Mouse (Mus musculus) kidney, embryonic 16.5 days (tissue): ENCODE data around the gene Mtmr2. TPM values are rescaled to one million over a fixed set of nuclear protein-coding genes. Genes with fewer than 3 reads are reported as not detected.

ENCODE experiments used
- ATAC-seq: fragments of 200-750 bp; cut with Nextera tagmentation; 2 replicates; pipeline ENCODE4 v1.8.0; 2017; ENCODE audit warnings: moderate TSS enrichment; ENCODE audit not compliant: low FRiP score, low TSS enrichment
- H3K27ac ChIP-seq: fragments of 300-500 bp; sonication (generic); 2 replicates; pipeline ENCODE4 v1.5.1; 2014; ENCODE audit warnings: low read length
- H3K27me3 ChIP-seq: fragments of 300-500 bp; sonication (generic); 2 replicates; pipeline ENCODE4 v1.6.1; 2014; ENCODE audit warnings: low read length, control low read depth, mixed read lengths; ENCODE audit not compliant: insufficient read depth
- H3K36me3 ChIP-seq: fragments of 300-500 bp; sonication (generic); 2 replicates; pipeline ENCODE4 v1.6.1; 2014; ENCODE audit warnings: low read length, control low read depth, mixed read lengths; ENCODE audit not compliant: insufficient read depth
- H3K4me1 ChIP-seq: fragments of 300-500 bp; sonication (generic); 2 replicates; pipeline ENCODE4 v1.6.1; 2014; ENCODE audit warnings: low read length, control low read depth, mixed read lengths; ENCODE audit not compliant: insufficient read depth
- H3K4me2 ChIP-seq: fragments of 300-500 bp; sonication (generic); replicated peaks from 2 replicates; pipeline ENCODE4 v1.6.1; 2014; ENCODE audit warnings: low read depth, low read length
- H3K4me3 ChIP-seq: fragments of 300-500 bp; sonication (generic); 2 replicates; pipeline ENCODE4 v1.5.1; 2014; ENCODE audit warnings: mild to moderate bottlenecking, low read length
- H3K9ac ChIP-seq: fragments of 300-500 bp; sonication (generic); replicated peaks from 2 replicates; pipeline ENCODE4 v1.6.1; 2014; ENCODE audit warnings: low read length
- H3K9me3 ChIP-seq: fragments of 300-500 bp; sonication (generic); 2 replicates; pipeline ENCODE4 v1.6.1; 2016; ENCODE audit warnings: low read length, control low read depth
- WGBS: fragments of 180-500 bp; shearing (Covaris S2); extraction: QIAGEN DNeasy Blood & Tissue Kit; methylation state at CpG from one replicate; pipeline ENCODE4 v1.1.7; 2014; 5-methylcytosine and 5-hydroxymethylcytosine counted together
- polyA plus RNA-seq: library from polyadenylated mRNA; unstranded; fragments of >200 nt; fragmentation: Nextera tagmentation; extraction: Ambion mirVana; gene quantifications from 2 replicates; pipeline ENCODE4 v1.2.1, GENCODE M21; 2015

The Mtmr2 gene
- polyA plus RNA-seq, 1 experiment from 2014 or later, result 87.7 TPM

DNA sequence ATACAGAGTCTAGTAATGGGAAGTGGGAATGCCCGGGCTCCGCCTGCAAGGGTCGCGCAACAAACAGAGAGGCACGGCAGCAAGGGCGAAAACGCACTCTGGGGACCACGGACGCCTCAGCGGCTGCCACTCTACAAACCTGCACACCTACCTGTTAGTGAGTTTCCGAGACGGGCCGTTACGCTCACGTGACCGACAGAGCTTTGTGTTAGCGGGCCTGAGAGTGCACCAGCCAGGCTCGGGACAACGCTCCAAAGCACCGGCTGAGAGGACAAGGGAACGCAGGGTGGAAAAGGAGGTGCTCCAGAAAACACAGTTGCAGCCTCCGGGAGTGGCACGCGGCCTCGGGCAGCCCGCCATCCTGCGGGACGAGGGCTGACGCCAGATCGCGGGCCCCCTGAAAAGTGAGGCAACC is 78.2 kb downstream of the Mtmr2 start:
- H3K4me1 ChIP-seq, result peaks cover 26% of the 10 kb centered on the region
- peak; percentile 27 for ATAC-seq
- no peaks in the 10 kb centered on the region for H3K9me3 ChIP-seq
- H3K4me2 ChIP-seq, result peak overlapping the region; percentile 87
- H3K36me3 ChIP-seq, result peaks cover 9% of the 10 kb centered on the region
- peak overlapping the region; percentile 85 for H3K4me3 ChIP-seq
- H3K27me3 ChIP-seq, result no peaks in the 10 kb centered on the region
- H3K9ac ChIP-seq, result peak overlapping the region; percentile 97
- peak overlapping the region; percentile 99 for H3K27ac ChIP-seq
- under 1% methylated on average over 31 of the region's 31 CpGs for WGBS

DNA sequence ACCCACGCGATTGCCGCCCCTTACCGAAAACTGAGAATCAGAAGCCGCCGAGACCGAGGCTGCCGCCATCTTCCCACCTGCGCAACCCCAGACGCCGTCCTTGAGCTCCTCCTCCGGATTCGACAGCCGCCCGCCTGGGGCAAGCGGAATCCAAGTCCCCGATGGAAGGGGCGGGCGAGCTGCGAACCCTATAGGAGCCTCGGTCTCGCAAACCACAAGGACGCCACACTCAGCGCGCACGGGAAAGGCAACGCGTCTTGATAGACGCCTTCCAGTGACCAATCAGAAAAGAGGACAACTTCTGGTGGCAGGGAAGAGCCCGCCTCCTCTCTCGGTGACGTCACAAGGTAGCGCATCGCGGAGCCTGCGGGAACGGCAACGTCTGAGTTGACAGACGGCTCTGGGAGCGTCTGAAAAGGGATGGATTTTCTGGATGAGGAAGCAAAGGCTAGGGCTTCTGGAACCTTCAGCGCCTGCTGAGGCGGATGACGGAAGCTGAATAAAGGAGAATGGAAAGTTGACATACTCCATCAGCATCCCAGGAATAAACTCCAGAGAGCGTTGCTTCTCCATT is 78.7 kb downstream of the Mtmr2 start, which contains the start of gene Cep57:
Gene Cep57, minus strand, starts transcription at position 276 of the 574 bp plus-strand sequence.
- peak; percentile 94 for ATAC-seq
- no peaks in the 10 kb centered on the region for H3K9me3 ChIP-seq
- peak within 1 kb of the TSS; percentile 87 for H3K4me2 ChIP-seq
- H3K4me3 ChIP-seq, result peak within 1 kb of the TSS; percentile 85
- no peaks in the 10 kb centered on the region for H3K27me3 ChIP-seq
- H3K36me3 ChIP-seq, result peaks cover 14% of the 10 kb centered on the region
- peak within 1 kb of the TSS; percentile 97 for H3K9ac ChIP-seq
- H3K4me1 ChIP-seq, result peaks cover 26% of the 10 kb centered on the region
- WGBS, result under 1% methylated on average over 44 of the region's 44 CpGs
- peak within 1 kb of the TSS; percentile 99 for H3K27ac ChIP-seq

DNA sequence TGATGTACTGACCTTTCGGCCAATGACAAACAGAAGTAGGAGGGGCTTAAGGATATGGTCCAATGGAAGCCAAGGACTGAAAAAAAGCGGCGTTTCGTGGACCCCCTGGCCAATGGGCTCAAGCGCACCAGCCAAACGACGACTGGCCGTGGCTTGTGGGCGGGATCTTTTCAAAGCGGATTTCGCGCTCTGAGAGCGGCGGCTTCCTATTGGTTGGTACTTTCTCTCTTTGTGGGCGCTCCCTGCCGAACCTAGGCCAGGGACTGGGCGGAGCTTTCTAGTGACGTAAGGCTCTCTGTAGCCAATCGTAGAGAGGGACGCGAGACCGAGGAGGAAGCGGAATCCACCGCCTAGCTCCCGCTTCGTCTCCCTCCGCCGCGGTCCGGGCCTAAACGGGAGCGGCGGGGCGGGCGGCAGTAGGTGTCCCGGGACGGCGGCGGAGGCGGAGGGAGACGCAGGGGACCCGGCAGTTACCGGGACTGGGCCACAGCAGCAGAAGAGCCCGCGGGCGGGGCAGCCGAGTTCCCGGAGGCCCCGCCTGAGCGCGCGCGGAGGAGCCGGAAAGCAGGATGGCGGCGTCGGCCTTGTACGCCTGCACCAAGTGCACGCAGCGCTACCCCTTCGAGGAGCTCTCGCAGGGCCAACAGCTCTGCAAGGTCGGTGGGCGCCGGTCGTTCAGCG is 79.3 kb downstream of the Mtmr2 start, which contains the start of gene Fam76b:
Gene Fam76b, plus strand, starts transcription at position 311 of the 681 bp plus-strand sequence.
- Histone ChIP-seq H3K27me3 (no peaks in the 10 kb centered on the region), H3K4me3 (peak within 1 kb of the TSS; percentile 85), H3K4me1 (peaks cover 26% of the 10 kb centered on the region), H3K36me3 (peaks cover 14% of the 10 kb centered on the region), H3K4me2 (peak within 1 kb of the TSS; percentile 87), H3K9me3 (no peaks in the 10 kb centered on the region), H3K27ac (peak within 1 kb of the TSS; percentile 99), H3K9ac (peak within 1 kb of the TSS; percentile 97)
- peak; percentile 96 for ATAC-seq
- 0% methylated on average over 66 of the region's 67 CpGs for WGBS

GRCm38 (mm10) chr9:13828087-13828441 is 79.9 kb downstream of the Mtmr2 start:
- H3K4me1 ChIP-seq, result peaks cover 26% of the 10 kb centered on the region

GRCm38 (mm10) chr9:13835256-13835655 is 87.0 kb downstream of the Mtmr2 start:
- no peak for ATAC-seq
- Histone ChIP-seq H3K9me3 (no peaks in the 10 kb centered on the region), H3K4me2 (no peak overlapping the region), H3K9ac (no peak overlapping the region), H3K27ac (no peak overlapping the region), H3K27me3 (no peaks in the 10 kb centered on the region), H3K4me1 (no peaks in the 10 kb centered on the region), H3K36me3 (peaks cover 56% of the 10 kb centered on the region), H3K4me3 (no peak overlapping the region)
- WGBS, result 93% methylated on average over 3 of the region's 3 CpGs

More at GRCm38 (mm10) chr9:13828087-13828441, 79.9 kb downstream of the Mtmr2 start:
- H3K36me3 ChIP-seq, result peaks cover 15% of the 10 kb centered on the region
- peak overlapping the region; percentile 95 for H3K9ac ChIP-seq
- H3K4me3 ChIP-seq, result peak overlapping the region; percentile 85
- ATAC-seq, result peak; percentile 44
- under 1% methylated on average over 23 of the region's 23 CpGs for WGBS
- peak overlapping the region; percentile 98 for H3K27ac ChIP-seq
- no peaks in the 10 kb centered on the region for H3K9me3 ChIP-seq
- peak overlapping the region; percentile 82 for H3K4me2 ChIP-seq
- H3K27me3 ChIP-seq, result no peaks in the 10 kb centered on the region

DNA sequence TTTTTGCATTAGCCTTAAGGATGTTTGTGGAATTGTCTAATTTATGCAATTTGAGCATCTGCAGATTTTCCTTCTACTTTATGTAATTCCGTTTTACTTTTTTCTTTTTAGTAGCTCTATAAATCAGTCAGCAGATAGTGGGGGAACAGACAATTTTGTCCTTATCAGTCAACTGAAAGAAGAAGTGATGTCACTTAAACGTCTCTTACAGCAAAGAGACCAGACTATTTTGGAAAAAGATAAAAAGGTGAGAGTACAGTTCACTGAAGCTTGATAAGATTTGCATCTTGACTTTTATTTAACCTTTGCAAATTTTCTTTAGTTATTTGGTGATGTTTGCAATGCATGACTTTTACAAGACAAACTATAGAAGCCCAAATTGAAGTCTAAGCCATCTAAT is 88.5 kb downstream of the Mtmr2 start:
- no peak overlapping the region for H3K9ac ChIP-seq
- H3K4me2 ChIP-seq, result no peak overlapping the region
- no peak for ATAC-seq
- H3K27ac ChIP-seq, result no peak overlapping the region
- no peaks in the 10 kb centered on the region for H3K27me3 ChIP-seq
- 71% methylated on average over 2 of the region's 2 CpGs for WGBS
- no peaks in the 10 kb centered on the region for H3K4me1 ChIP-seq
- H3K9me3 ChIP-seq, result no peaks in the 10 kb centered on the region
- no peak overlapping the region for H3K4me3 ChIP-seq
- H3K36me3 ChIP-seq, result peaks cover 56% of the 10 kb centered on the region

GRCm38 (mm10) chr9:13847591-13847990 is 99.4 kb downstream of the Mtmr2 start:
- WGBS, result 75% methylated on average over 3 of the region's 3 CpGs

DNA sequence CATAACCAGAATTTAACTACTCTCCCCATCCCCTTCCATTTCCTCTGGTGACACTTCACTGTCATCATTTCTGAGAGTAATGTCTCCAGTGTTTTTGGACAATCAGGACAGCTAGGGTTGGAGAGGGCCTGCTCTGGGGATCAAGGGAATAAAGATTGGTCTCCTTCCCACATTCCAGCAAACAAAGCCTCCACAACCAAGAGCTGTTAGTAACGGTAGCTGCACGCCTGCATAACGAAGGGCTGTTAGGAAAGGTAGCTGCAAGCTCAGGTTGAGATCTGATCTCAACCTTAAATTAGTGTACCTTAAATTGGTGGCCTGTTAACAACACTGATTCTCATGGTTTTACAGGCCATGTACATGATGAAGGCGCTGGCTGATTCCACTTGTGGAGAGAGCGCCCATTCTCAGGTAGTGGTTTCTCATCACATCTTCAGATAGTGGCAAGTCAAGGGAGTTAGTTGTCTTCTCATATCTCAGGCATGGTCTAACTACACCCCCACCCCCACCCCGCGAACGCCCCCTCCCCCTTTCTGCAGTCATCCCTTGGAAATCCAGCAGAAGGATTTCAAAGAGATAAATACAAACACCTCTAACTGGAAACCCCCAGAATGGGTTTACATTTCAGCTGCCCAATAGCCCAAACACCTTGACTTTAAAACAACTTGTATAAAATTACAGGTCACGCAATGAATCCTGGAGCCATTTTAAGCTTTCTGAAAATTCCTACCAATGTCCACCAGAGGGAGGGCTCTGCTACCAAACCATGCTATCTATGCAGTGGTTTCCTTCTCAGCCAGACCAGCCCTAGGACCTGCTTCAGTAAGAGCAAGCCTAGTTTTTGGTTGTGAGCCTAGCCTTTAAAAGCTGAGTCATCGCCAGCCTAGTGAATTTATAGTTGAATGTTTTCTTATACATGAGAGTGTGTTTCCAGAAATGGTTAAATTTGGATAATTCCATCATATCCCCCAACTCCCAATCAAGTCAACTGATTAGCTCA is 100.6 kb downstream of the Mtmr2 start:
- Histone ChIP-seq H3K4me3 (no peak overlapping the region), H3K27ac (no peak overlapping the region), H3K9me3 (no peaks in the 10 kb centered on the region), H3K36me3 (peaks cover 11% of the 10 kb centered on the region), H3K9ac (no peak overlapping the region), H3K27me3 (no peaks in the 10 kb centered on the region), H3K4me2 (no peak overlapping the region), H3K4me1 (peaks cover 5% of the 10 kb centered on the region; the same call in 1 of the 2 replicates)
- ATAC-seq, result peak; percentile 70
- 67% methylated on average over 10 of the region's 10 CpGs for WGBS

More at GRCm38 (mm10) chr9:13847591-13847990, 99.4 kb downstream of the Mtmr2 start:
- no peak overlapping the region for H3K4me2 ChIP-seq
- no peaks in the 10 kb centered on the region for H3K9me3 ChIP-seq
- H3K27me3 ChIP-seq, result no peaks in the 10 kb centered on the region
- H3K4me1 ChIP-seq, result 0 out of 2 replicates have a peak, but pooled peaks cover 4% of the 10 kb centered on the region
- H3K36me3 ChIP-seq, result peaks cover 20% of the 10 kb centered on the region
- no peak overlapping the region for H3K9ac ChIP-seq
- H3K4me3 ChIP-seq, result no peak overlapping the region
- H3K27ac ChIP-seq, result no peak overlapping the region
- no peak for ATAC-seq

DNA sequence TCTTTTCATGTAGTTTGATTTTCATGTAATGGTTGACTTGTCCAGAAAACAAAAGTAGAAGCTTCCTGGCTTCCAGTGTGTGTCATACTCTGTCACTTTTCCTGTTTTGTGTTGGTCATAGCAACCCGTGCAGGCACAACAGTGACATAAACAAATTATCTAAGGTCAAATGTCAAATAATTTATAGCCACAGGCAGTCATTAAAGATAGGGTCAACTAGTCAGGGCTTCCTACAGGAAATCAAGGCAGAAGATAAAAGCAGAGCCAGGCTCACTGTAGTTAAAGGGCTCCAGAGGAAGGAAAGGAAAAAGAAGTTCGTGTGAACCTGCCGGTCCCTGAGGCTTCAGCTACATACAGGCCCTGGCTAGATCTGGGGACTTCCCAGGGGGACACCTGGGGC is 105.7 kb downstream of the Mtmr2 start:
- 20% methylated on average over 3 of the region's 3 CpGs for WGBS
- Histone ChIP-seq H3K4me3 (no peak overlapping the region), H3K9me3 (no peaks in the 10 kb centered on the region), H3K4me2 (no peak overlapping the region), H3K36me3 (no peaks in the 10 kb centered on the region), H3K27ac (no peak overlapping the region), H3K9ac (no peak overlapping the region), H3K27me3 (no peaks in the 10 kb centered on the region), H3K4me1 (peaks cover 19% of the 10 kb centered on the region)
- no peak for ATAC-seq
